Mouse (Mus musculus): ENCODE data around the gene Epb41l2. TPM values are rescaled to one million over a fixed set of nuclear protein-coding genes. Genes with fewer than 3 reads are reported as not detected.

Epb41l2 gene
- polyA plus RNA-seq, 1 experiment from 2014 or later, result 23.7 TPM

- Histone ChIP-seq H3K4me1 (replicated peaks) (peaks cover 5% of the 10 kb centered on the region), H3K4me2 (no peak overlapping the region), H3K4me3 (no peak overlapping the region), H3K9ac (no peak overlapping the region), H3K9me3 (no peaks in the 10 kb centered on the region), H3K36me3 (no peaks in the 10 kb centered on the region), H3K27me3 (no peaks in the 10 kb centered on the region), H3K27ac (no peak overlapping the region)
- ATAC-seq (ENCODE audit: low FRiP score), result no peak
- 61% methylated on average over 5 of the region's 5 CpGs for WGBS
Observed at GRCm38 (mm10) chr10:25432938-25433337, 73.3 kb downstream of the Epb41l2 start.

GRCm38 (mm10) chr10:25433524-25433923, 73.9 kb downstream of the Epb41l2 start:
- 0 out of 2 replicates have a peak, but pooled peaks have one; percentile 43 for ATAC-seq (ENCODE audit: low FRiP score)

GRCm38 (mm10) chr10:25434358-25435044, 74.9 kb downstream of the Epb41l2 start:
- 77% methylated on average over 13 of the region's 13 CpGs for WGBS
- H3K36me3 ChIP-seq, result no peaks in the 10 kb centered on the region
- no peak for ATAC-seq (ENCODE audit: low FRiP score)
- H3K9me3 ChIP-seq, result no peaks in the 10 kb centered on the region
- H3K9ac ChIP-seq, result no peak overlapping the region
- no peaks in the 10 kb centered on the region for H3K27me3 ChIP-seq
- no peak overlapping the region for H3K4me2 ChIP-seq
- no peak overlapping the region for H3K4me3 ChIP-seq
- peak overlapping the region; percentile 35; the same call in 1 of the 2 replicates for H3K27ac ChIP-seq
- H3K4me1 ChIP-seq (replicated peaks), result peaks cover 5% of the 10 kb centered on the region

More at GRCm38 (mm10) chr10:25433524-25433923, 73.9 kb downstream of the Epb41l2 start:
- Histone ChIP-seq H3K4me1 (replicated peaks) (peaks cover 5% of the 10 kb centered on the region), H3K4me2 (no peak overlapping the region), H3K36me3 (no peaks in the 10 kb centered on the region), H3K27me3 (no peaks in the 10 kb centered on the region), H3K27ac (no peak overlapping the region), H3K9ac (no peak overlapping the region), H3K4me3 (no peak overlapping the region), H3K9me3 (no peaks in the 10 kb centered on the region)
- 17% methylated on average over 3 of the region's 3 CpGs for WGBS

- Histone ChIP-seq H3K27me3 (no peaks in the 10 kb centered on the region), H3K36me3 (no peaks in the 10 kb centered on the region), H3K4me3 (no peak overlapping the region), H3K4me2 (no peak overlapping the region), H3K4me1 (replicated peaks) (peaks cover 5% of the 10 kb centered on the region), H3K9me3 (no peaks in the 10 kb centered on the region), H3K27ac (no peak overlapping the region), H3K9ac (no peak overlapping the region)
- no peak for ATAC-seq (ENCODE audit: low FRiP score)
- 80% methylated on average over 6 of the region's 6 CpGs for WGBS
Observed at GRCm38 (mm10) chr10:25436703-25437401, 77.3 kb downstream of the Epb41l2 start.

- 92% methylated on average over 6 of the region's 6 CpGs for WGBS
- Histone ChIP-seq H3K9me3 (no peaks in the 10 kb centered on the region), H3K27ac (no peak overlapping the region), H3K4me2 (no peak overlapping the region), H3K36me3 (no peaks in the 10 kb centered on the region), H3K4me3 (no peak overlapping the region), H3K4me1 (replicated peaks) (peaks cover 5% of the 10 kb centered on the region), H3K9ac (no peak overlapping the region), H3K27me3 (no peaks in the 10 kb centered on the region)
- ATAC-seq (ENCODE audit: low FRiP score), result no peak
Observed at GRCm38 (mm10) chr10:25437586-25438298, 78.1 kb downstream of the Epb41l2 start.

GRCm38 (mm10) chr10:25438299-25438680, 78.7 kb downstream of the Epb41l2 start:
- no peak overlapping the region for H3K27ac ChIP-seq
- 87% methylated on average over 8 of the region's 8 CpGs for WGBS
- H3K27me3 ChIP-seq, result no peaks in the 10 kb centered on the region
- H3K4me1 ChIP-seq (replicated peaks), result peaks cover 5% of the 10 kb centered on the region
- no peak for ATAC-seq (ENCODE audit: low FRiP score)
- H3K4me3 ChIP-seq, result no peak overlapping the region
- H3K4me2 ChIP-seq, result no peak overlapping the region
- no peak overlapping the region for H3K9ac ChIP-seq
- no peaks in the 10 kb centered on the region for H3K9me3 ChIP-seq
- H3K36me3 ChIP-seq, result no peaks in the 10 kb centered on the region

GRCm38 (mm10) chr10:25439163-25439562, 79.6 kb downstream of the Epb41l2 start:
- WGBS, result 36% methylated on average over 4 of the region's 4 CpGs
- no peak for ATAC-seq (ENCODE audit: low FRiP score)

GRCm38 (mm10) chr10:25439856-25440255, 80.3 kb downstream of the Epb41l2 start:
- no peak overlapping the region for H3K4me2 ChIP-seq
- H3K27ac ChIP-seq, result no peak overlapping the region
- no peaks in the 10 kb centered on the region; the same call in 1 of the 2 replicates for H3K4me1 ChIP-seq (replicated peaks)
- 93% methylated on average over 3 of the region's 3 CpGs for WGBS
- no peak for ATAC-seq (ENCODE audit: low FRiP score)
- no peaks in the 10 kb centered on the region for H3K27me3 ChIP-seq
- H3K4me3 ChIP-seq, result no peak overlapping the region
- H3K9ac ChIP-seq, result no peak overlapping the region
- H3K36me3 ChIP-seq, result no peaks in the 10 kb centered on the region
- no peaks in the 10 kb centered on the region for H3K9me3 ChIP-seq

More at GRCm38 (mm10) chr10:25439163-25439562, 79.6 kb downstream of the Epb41l2 start:
- Histone ChIP-seq H3K36me3 (no peaks in the 10 kb centered on the region), H3K4me1 (replicated peaks) (no peaks in the 10 kb centered on the region; the same call in 1 of the 2 replicates), H3K4me2 (no peak overlapping the region), H3K9me3 (no peaks in the 10 kb centered on the region), H3K27ac (no peak overlapping the region), H3K4me3 (no peak overlapping the region), H3K27me3 (no peaks in the 10 kb centered on the region), H3K9ac (no peak overlapping the region)

- H3K27me3 ChIP-seq, result no peaks in the 10 kb centered on the region
- no peak overlapping the region for H3K4me2 ChIP-seq
- no peaks in the 10 kb centered on the region; the same call in 1 of the 2 replicates for H3K4me1 ChIP-seq (replicated peaks)
- no peak overlapping the region for H3K9ac ChIP-seq
- H3K4me3 ChIP-seq, result no peak overlapping the region
- 92% methylated on average over 7 of the region's 7 CpGs for WGBS
- no peaks in the 10 kb centered on the region; the same call in 1 of the 2 replicates for H3K36me3 ChIP-seq
- H3K9me3 ChIP-seq, result no peaks in the 10 kb centered on the region
- no peak overlapping the region for H3K27ac ChIP-seq
- no peak for ATAC-seq (ENCODE audit: low FRiP score)
Observed at GRCm38 (mm10) chr10:25441405-25441804, 81.8 kb downstream of the Epb41l2 start.

- H3K4me2 ChIP-seq, result no peak overlapping the region
- WGBS, result 91% methylated on average over 6 of the region's 6 CpGs
- no peaks in the 10 kb centered on the region for H3K27me3 ChIP-seq
- no peaks in the 10 kb centered on the region for H3K9me3 ChIP-seq
- H3K27ac ChIP-seq, result no peak overlapping the region
- ATAC-seq (ENCODE audit: low FRiP score), result no peak
- no peak overlapping the region for H3K4me3 ChIP-seq
- H3K4me1 ChIP-seq (replicated peaks), result no peaks in the 10 kb centered on the region; the same call in 1 of the 2 replicates
- H3K36me3 ChIP-seq, result no peaks in the 10 kb centered on the region; the same call in 1 of the 2 replicates
- H3K9ac ChIP-seq, result no peak overlapping the region
Observed at GRCm38 (mm10) chr10:25443626-25444025, 84.0 kb downstream of the Epb41l2 start.

GRCm38 (mm10) chr10:25444198-25444783, 84.7 kb downstream of the Epb41l2 start:
- H3K27me3 ChIP-seq, result no peaks in the 10 kb centered on the region
- WGBS, result 88% methylated on average over 5 of the region's 5 CpGs
- H3K36me3 ChIP-seq, result no peaks in the 10 kb centered on the region; the same call in 1 of the 2 replicates
- H3K9me3 ChIP-seq, result no peaks in the 10 kb centered on the region
- no peak overlapping the region for H3K9ac ChIP-seq
- H3K4me2 ChIP-seq, result no peak overlapping the region
- peaks cover 3% of the 10 kb centered on the region; the same call in 1 of the 2 replicates for H3K4me1 ChIP-seq (replicated peaks)
- ATAC-seq (ENCODE audit: low FRiP score), result no peak
- no peak overlapping the region for H3K27ac ChIP-seq
- no peak overlapping the region for H3K4me3 ChIP-seq

Data from hindbrain, embryonic 13.5 days (tissue).